Mouse (Mus musculus) hindbrain, embryonic 11.5 days (tissue): ENCODE measurements at regions not wholly inside any gene's neighbourhood (a gene's known extent, or its start where the extent isn't known, plus 50 kb on each side); places are given as distances from the start of the nearest gene placed in this dataset.

Experiments used
- ATAC-seq: fragments of 200-750 bp; cut with Nextera tagmentation; 2 replicates; pipeline ENCODE4 v1.8.0; 2017; ENCODE audit warnings: mild to moderate bottlenecking, moderate TSS enrichment, moderate library complexity; ENCODE audit not compliant: low FRiP score
- DNase-seq: peaks from one replicate; pipeline ENCODE4 v3.0.0-alpha.2; 2015; ENCODE audit warnings: low spot score
- H3K27ac ChIP-seq: fragments of 300-500 bp; sonication (generic); 2 replicates; pipeline ENCODE4 v1.5.1; 2014; ENCODE audit warnings: mild to moderate bottlenecking, low read depth, low read length
- H3K27me3 ChIP-seq: fragments of 300-500 bp; sonication (generic); 2 replicates; pipeline ENCODE4 v1.6.1; 2014; ENCODE audit warnings: mild to moderate bottlenecking, low read length, moderate library complexity, mixed read lengths; ENCODE audit not compliant: control insufficient read depth, insufficient read depth
- H3K36me3 ChIP-seq: fragments of 300-500 bp; sonication (generic); 2 replicates; pipeline ENCODE4 v1.6.1; 2014; ENCODE audit warnings: mild to moderate bottlenecking, low read length, moderate library complexity, mixed read lengths; ENCODE audit not compliant: control insufficient read depth, insufficient read depth
- H3K4me1 ChIP-seq: fragments of 300-500 bp; sonication (generic); replicated peaks from 2 replicates; pipeline ENCODE4 v1.6.1; 2014; ENCODE audit warnings: low read length, mixed read lengths; ENCODE audit not compliant: control insufficient read depth, insufficient read depth
- H3K4me2 ChIP-seq: fragments of 300-500 bp; sonication (generic); replicated peaks from 2 replicates; pipeline ENCODE4 v1.6.1; 2014; ENCODE audit warnings: mild to moderate bottlenecking, low read depth, low read length
- H3K4me3 ChIP-seq: fragments of 300-500 bp; sonication (generic); 2 replicates; pipeline ENCODE4 v1.5.1; 2014; ENCODE audit warnings: low read depth, low read length
- H3K9ac ChIP-seq: fragments of 300-500 bp; sonication (generic); 2 replicates; pipeline ENCODE4 v1.6.1; 2014; ENCODE audit warnings: low read depth, low read length
- H3K9me3 ChIP-seq: fragments of 300-500 bp; sonication (generic); 2 replicates; pipeline ENCODE4 v1.6.1; 2016; ENCODE audit warnings: low read length; ENCODE audit not compliant: control insufficient read depth
- WGBS: fragments of 180-500 bp; shearing (Covaris S2); extraction: QIAGEN DNeasy Blood & Tissue Kit; methylation state at CpG from one replicate; pipeline ENCODE4 v1.1.7; 2014; 5-methylcytosine and 5-hydroxymethylcytosine counted together

DNA sequence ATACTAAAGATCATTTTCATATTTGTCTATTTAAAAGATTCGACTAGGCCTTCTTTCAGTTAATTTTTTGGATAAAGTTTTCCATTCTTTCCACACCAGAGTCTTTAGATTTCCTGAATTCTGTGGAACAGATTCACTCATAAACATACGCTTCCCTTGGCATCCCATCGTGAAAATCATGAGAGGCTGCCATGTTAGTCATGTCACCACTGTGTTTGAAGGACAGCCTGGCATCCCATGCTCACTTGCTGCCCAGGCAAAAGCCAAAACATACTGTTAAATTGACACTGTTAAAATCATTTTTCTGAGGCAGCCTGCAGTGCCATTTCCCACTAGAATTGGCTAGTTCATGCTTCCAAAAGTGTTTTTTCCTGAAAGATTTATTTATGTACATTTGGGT is 394.8 kb upstream of the Slc8a1 start:
- Histone ChIP-seq H3K27me3 (no peaks in the 10 kb centered on the region), H3K4me3 (no peak overlapping the region), H3K4me2 (no peak overlapping the region), H3K9me3 (no peaks in the 10 kb centered on the region), H3K36me3 (no peaks in the 10 kb centered on the region), H3K4me1 (no peaks in the 10 kb centered on the region), H3K27ac (no peak overlapping the region), H3K9ac (no peak overlapping the region)
- 93% methylated on average over 3 of the region's 3 CpGs for WGBS
- no peak for ATAC-seq
- DNase-seq = no peak

DNA sequence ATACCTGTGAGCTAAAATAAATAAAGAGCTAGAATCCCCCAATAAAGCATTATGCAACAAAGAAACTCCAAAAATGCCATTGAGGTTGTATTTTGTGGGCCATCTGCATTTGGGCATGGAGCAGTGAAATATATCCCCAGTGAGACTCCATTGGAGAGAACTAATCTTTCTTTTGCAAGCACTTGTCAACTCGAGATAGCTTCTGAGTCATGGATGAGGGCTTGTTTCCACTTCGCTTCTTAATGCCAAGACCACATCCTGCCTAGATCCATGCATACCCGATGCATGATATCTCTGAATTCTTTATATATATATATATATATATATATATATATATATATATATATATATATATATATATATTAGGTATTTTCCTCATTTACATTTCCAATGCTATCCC is 349.0 kb upstream of the Slc8a1 start:
- Histone ChIP-seq H3K27ac (no peak overlapping the region), H3K27me3 (no peaks in the 10 kb centered on the region), H3K36me3 (no peaks in the 10 kb centered on the region), H3K4me3 (no peak overlapping the region), H3K9ac (no peak overlapping the region), H3K4me2 (no peak overlapping the region), H3K9me3 (no peaks in the 10 kb centered on the region), H3K4me1 (no peaks in the 10 kb centered on the region)
- 86% methylated on average over 3 of the region's 3 CpGs for WGBS
- DNase-seq = no peak
- ATAC-seq = no peak

DNA sequence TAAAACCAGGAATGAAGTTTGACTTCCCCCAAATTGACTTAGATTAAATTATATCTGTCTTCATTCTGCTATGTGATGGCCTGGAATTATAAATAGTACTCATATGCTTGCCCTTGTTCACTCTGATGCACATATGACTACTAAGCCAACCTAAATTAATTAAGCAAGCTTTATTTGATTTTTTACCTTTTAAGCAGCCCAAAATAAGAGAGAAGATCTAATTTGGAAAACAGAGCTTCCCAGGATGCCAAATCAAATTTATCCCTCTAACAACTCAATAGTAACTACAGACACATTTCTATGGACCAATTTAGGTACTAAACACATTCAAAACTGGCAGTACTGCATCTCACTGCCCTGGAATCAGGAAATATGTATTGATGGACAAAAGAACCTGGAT is 342.1 kb upstream of the Slc8a1 start:
- Histone ChIP-seq H3K9me3 (no peaks in the 10 kb centered on the region), H3K27me3 (no peaks in the 10 kb centered on the region), H3K4me3 (no peak overlapping the region), H3K9ac (no peak overlapping the region), H3K4me2 (no peak overlapping the region), H3K4me1 (no peaks in the 10 kb centered on the region), H3K36me3 (no peaks in the 10 kb centered on the region), H3K27ac (no peak overlapping the region)
- DNase-seq (no peak), ATAC-seq (no peak)
